Mouse (Mus musculus) lung, postnatal 0 days (tissue): ENCODE measurements around the gene Gucy1a1. TPM values are rescaled to one million over a fixed set of nuclear protein-coding genes. Genes with fewer than 3 reads are reported as not detected.
A peak's percentile ranks its signal among the peaks of the same experiment; 100 is the strongest.
"Not testable (repeated sequence)": the region's sequence is repeated elsewhere in the genome, so short reads cannot be mapped to it uniquely, and the experiment has no call there.

Experiments used
- ATAC-seq: fragments of 200-750 bp; cut with Nextera tagmentation; 2 replicates; pipeline ENCODE4 v1.8.0; 2017; ENCODE audit warnings: moderate library complexity
- DNase-seq: peaks from one replicate; pipeline ENCODE4 v3.0.0-alpha.2; 2016; ENCODE audit warnings: low spot score
- H3K27ac ChIP-seq: fragments of 300-500 bp; sonication (generic); 2 replicates; pipeline ENCODE4 v1.5.1; 2014; ENCODE audit warnings: antibody characterized with exemption, mild to moderate bottlenecking, low read length, mixed read lengths
- H3K27me3 ChIP-seq: fragments of 300-500 bp; sonication (generic); replicated peaks from 2 replicates; pipeline ENCODE4 v1.6.1; 2014; ENCODE audit warnings: low read length, mixed read lengths; ENCODE audit not compliant: insufficient read depth
- H3K36me3 ChIP-seq: fragments of 300-500 bp; sonication (generic); 2 replicates; pipeline ENCODE4 v1.6.1; 2014; ENCODE audit warnings: low read length, mixed read lengths; ENCODE audit not compliant: insufficient read depth
- H3K4me1 ChIP-seq: fragments of 300-500 bp; sonication (generic); 2 replicates; pipeline ENCODE4 v1.6.1; 2014; ENCODE audit warnings: antibody characterized with exemption, low read depth, low read length, mixed read lengths; ENCODE audit not compliant: insufficient read depth
- H3K4me2 ChIP-seq: fragments of 300-500 bp; sonication (generic); replicated peaks from 2 replicates; pipeline ENCODE4 v1.6.1; 2014; ENCODE audit warnings: low read depth, mild to moderate bottlenecking, low read length, moderate library complexity, mixed read lengths
- H3K4me3 ChIP-seq: fragments of 300-500 bp; sonication (generic); 2 replicates; pipeline ENCODE4 v1.5.1; 2014; ENCODE audit warnings: low read depth, low read length
- H3K9ac ChIP-seq: fragments of 300-500 bp; sonication (generic); replicated peaks from 2 replicates; pipeline ENCODE4 v1.6.1; 2014; ENCODE audit warnings: low read depth, mild to moderate bottlenecking
- H3K9me3 ChIP-seq: fragments of 300-500 bp; sonication (generic); 2 replicates; pipeline ENCODE4 v1.6.1; 2016; ENCODE audit warnings: low read length, mixed read lengths
- CTCF ChIP-seq: IDR thresholded peaks from 2 replicates; pipeline ENCODE4 v1.5.1; 2016; ENCODE audit warnings: antibody characterized with exemption, mild to moderate bottlenecking
- EP300 ChIP-seq: IDR thresholded peaks from 2 replicates; pipeline ENCODE4 v1.6.1; 2016; ENCODE audit warnings: antibody characterized with exemption, mild to moderate bottlenecking, control low read depth
- WGBS: fragments of 180-500 bp; shearing (Covaris S2); extraction: QIAGEN DNeasy Blood & Tissue Kit; methylation state at CpG from one replicate; pipeline ENCODE4 v1.1.7; 2014; 5-methylcytosine and 5-hydroxymethylcytosine counted together
- polyA plus RNA-seq: library from polyadenylated mRNA; unstranded; fragments of >200 nt; fragmentation: Nextera tagmentation; extraction: Ambion mirVana; gene quantifications from 2 replicates; pipeline ENCODE4 v1.2.1, GENCODE M21; 2015

The Gucy1a1 gene
- polyA plus RNA-seq, 1 experiment from 2014 or later = 101 TPM

DNA sequence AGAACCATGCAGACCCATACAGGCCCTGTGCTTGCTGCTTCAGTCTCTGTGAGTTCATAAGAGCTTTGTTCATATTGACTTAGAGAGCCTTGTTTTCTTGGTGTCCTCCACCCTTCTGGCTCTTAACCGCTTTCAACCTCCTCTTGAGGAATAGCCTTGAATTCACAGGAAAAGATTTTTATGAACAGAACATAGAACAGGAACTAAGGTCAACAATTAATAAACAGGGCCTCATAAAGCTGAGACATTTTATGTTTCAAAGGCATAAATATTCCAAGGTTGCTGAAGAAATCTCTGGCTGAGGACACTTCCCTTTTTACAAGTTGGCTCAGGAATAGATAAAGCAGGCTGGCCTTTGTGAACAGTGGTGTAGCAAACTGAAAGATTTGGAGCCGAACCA is 21.5 kb upstream of the Gucy1a1 start:
- WGBS = 37% methylated on average over 2 of the region's 2 CpGs
- ATAC-seq (no peak), DNase-seq (no peak)
- Histone ChIP-seq H3K27ac (no peak overlapping the region), H3K4me2 (no peak overlapping the region), H3K9me3 (no peaks in the 10 kb centered on the region), H3K4me1 (no peaks in the 10 kb centered on the region), H3K4me3 (no peak overlapping the region), H3K9ac (no peak overlapping the region), H3K36me3 (no peaks in the 10 kb centered on the region), H3K27me3 (no peaks in the 10 kb centered on the region)
- TF ChIP-seq CTCF (no peak), EP300 (no peak)

DNA sequence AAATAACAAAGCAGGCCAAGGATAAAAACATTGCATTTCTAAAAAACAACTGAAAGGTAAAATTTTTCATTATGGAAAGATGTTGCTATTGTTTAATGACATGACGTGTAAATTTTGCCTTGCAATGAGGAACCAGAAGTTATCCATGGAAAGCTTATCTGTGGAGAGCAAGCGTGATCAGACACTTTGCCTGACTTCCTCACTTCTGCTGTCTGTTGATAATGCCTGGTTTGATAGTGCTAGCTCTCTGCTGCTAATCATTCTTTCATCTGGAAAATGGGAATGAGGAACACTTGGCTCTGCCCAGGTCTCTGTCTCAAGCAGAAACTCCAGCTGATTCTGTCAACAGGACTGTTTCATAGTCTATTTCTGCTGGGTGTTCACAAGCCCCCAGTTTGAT is 20.3 kb upstream of the Gucy1a1 start:
- H3K27me3 ChIP-seq = no peaks in the 10 kb centered on the region
- no peaks in the 10 kb centered on the region for H3K4me1 ChIP-seq
- DNase-seq = no peak
- no peak overlapping the region for H3K4me3 ChIP-seq
- H3K36me3 ChIP-seq = no peaks in the 10 kb centered on the region
- H3K4me2 ChIP-seq = no peak overlapping the region
- no peak for TF ChIP-seq EP300
- TF ChIP-seq CTCF = no peak
- H3K9me3 ChIP-seq = no peaks in the 10 kb centered on the region
- no peak for ATAC-seq
- no peak overlapping the region for H3K9ac ChIP-seq
- no peak overlapping the region for H3K27ac ChIP-seq
- WGBS = 83% methylated on average over 2 of the region's 2 CpGs

DNA sequence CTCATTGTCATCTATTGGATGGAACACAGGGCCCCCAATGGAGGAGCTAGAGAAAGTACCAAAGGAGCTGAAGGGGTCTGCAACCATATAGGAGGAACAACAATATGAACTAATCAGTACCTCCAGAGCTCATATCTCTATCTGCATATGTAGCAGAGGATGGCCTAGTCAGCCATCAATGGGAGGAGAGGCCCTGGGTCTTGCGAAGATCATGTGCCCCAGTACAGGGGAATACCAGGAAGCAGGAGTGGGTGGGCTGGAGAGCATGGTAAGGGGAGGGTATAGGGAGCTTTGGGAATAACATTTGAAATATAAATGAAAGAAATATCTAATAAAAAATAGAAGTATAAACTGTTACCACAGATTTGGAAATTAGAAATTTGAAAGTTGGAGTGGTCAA is 17.4 kb upstream of the Gucy1a1 start:
- ATAC-seq, DNase-seq, H3K36me3 ChIP-seq, H3K9ac ChIP-seq, H3K4me2 ChIP-seq, H3K27me3 ChIP-seq, H3K9me3 ChIP-seq, H3K27ac ChIP-seq, H3K4me3 ChIP-seq, H3K4me1 ChIP-seq: not testable (repeated sequence)
- WGBS = 88% methylated on average over 1 of the region's 1 CpGs

DNA sequence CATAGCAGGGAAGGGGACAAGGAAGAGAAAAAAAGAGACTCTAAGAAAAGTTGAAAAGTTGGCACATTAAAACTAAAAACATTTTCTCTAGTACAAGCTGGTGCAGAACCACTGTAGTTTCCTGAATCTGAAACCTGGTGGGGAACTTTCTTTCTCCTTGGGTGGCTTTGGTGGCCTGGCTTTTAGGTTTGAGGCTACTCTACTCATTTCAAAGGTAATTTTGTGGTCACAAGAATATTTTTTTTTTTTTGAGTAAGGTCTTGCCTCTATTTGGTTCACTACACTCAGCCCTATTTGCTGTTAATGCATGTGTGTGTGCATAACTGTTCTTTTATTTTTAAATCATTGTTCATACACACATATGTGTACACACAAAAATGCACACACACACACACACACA is 389 bp upstream of the Gucy1a1 start:
- H3K4me3 ChIP-seq = no peak overlapping the region
- H3K36me3 ChIP-seq = no peaks in the 10 kb centered on the region
- H3K27ac ChIP-seq = peak overlapping the region; percentile 33; the same call in 1 of the 2 replicates
- no peak overlapping the region for H3K9ac ChIP-seq
- DNase-seq (no peak), ATAC-seq (no peak)
- H3K9me3 ChIP-seq = no peaks in the 10 kb centered on the region
- H3K27me3 ChIP-seq = no peaks in the 10 kb centered on the region
- peak overlapping the region; percentile 76 for H3K4me2 ChIP-seq
- no peaks in the 10 kb centered on the region; the same call in 1 of the 2 replicates for H3K4me1 ChIP-seq
- TF ChIP-seq CTCF = no peak
- no peak for TF ChIP-seq EP300

DNA sequence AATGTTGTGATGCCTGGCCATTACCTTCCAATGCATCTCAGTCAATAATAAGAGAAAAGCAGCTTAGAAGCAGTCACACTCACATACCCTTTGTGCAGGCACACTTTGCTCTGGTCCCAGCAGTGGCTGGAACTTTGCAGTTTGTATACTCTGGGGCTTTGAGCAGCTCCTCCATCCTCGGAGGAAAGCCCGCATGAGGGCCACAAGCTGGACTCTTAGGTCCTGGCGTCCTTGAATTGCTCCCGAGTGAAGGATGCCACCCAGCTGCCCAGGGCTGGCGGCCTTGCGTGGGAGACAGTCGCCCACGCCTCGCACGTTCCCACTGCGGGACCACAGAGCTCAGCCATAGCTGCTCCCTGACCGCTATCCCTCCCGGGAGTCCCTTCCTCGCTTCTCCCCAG is 864 bp downstream of the Gucy1a1 start:
- H3K9me3 ChIP-seq = no peaks in the 10 kb centered on the region
- peak; percentile 29 for ATAC-seq
- TF ChIP-seq CTCF = no peak
- no peak for TF ChIP-seq EP300
- H3K27me3 ChIP-seq = no peaks in the 10 kb centered on the region
- peak overlapping the region; percentile 49 for H3K4me3 ChIP-seq
- H3K36me3 ChIP-seq = no peaks in the 10 kb centered on the region
- peak overlapping the region; percentile 52 for H3K27ac ChIP-seq
- 13% methylated on average over 14 of the region's 14 CpGs for WGBS
- DNase-seq = no peak
- H3K9ac ChIP-seq = peak overlapping the region; percentile 48
- no peaks in the 10 kb centered on the region; the same call in 1 of the 2 replicates for H3K4me1 ChIP-seq
- H3K4me2 ChIP-seq = peak overlapping the region; percentile 76

DNA sequence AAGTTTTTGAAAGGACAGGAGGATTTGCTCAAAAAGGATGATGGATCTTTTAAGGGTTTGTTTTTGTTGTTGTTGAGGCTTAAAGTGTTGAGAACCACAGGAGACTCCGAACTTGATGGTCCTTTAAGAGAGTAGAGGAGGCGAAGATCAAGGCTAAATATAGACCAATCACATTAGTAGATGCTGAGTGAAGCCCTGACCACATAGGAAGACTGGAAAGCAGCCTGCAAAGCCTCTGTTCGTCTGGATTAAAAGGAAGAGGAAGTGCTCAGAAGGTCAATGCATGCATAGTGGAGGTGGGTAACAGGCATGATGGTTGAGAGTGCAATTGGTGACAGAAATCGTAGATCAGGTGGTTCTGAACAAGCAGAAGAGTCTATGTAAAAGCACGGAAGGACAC is 4.8 kb downstream of the Gucy1a1 start:
- no peak overlapping the region for H3K4me3 ChIP-seq
- no peak overlapping the region for H3K27ac ChIP-seq

More for the DNA sequence above, 4.8 kb downstream of the Gucy1a1 start:
- TF ChIP-seq EP300 = no peak
- no peak for TF ChIP-seq CTCF
- H3K36me3 ChIP-seq = no peaks in the 10 kb centered on the region
- no peaks in the 10 kb centered on the region for H3K9me3 ChIP-seq
- ATAC-seq (no peak), DNase-seq (no peak)
- no peaks in the 10 kb centered on the region for H3K27me3 ChIP-seq
- WGBS = 41% methylated on average over 5 of the region's 5 CpGs
- no peaks in the 10 kb centered on the region; the same call in 1 of the 2 replicates for H3K4me1 ChIP-seq
- H3K9ac ChIP-seq = no peak overlapping the region
- H3K4me2 ChIP-seq = no peak overlapping the region
